Mouse (Mus musculus): ENCODE measurements around the gene Znhit6.

DNA sequence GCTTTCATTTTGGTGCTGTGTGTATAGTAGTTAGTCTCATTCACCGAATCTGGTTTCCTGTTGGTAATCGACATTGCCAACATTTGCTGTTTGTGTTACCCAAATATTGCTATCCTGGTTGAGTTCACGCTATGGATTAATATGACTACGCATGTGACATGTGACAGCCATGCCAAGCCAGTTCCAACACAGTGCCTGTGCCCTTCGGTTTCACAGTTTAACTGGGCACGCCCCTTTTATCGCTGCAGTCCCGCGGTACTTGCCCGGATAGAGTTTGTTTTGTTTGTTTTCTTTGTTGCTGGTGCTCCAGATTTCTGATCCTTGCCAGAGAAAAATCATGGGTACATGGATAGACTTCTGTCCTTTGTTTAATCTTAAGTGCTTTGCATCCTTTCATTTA lies 19.8 kb upstream of the Znhit6 start:
- TF ChIP-seq CTCF (IDR thresholded peaks at IDR 0.05) (no peak), EP300 (IDR thresholded peaks at IDR 0.05) (no peak)
